Mouse (Mus musculus) limb, embryonic 15.5 days (tissue): ENCODE measurements at regions not wholly inside any gene's neighbourhood (a gene's known extent, or its start where the extent isn't known, plus 50 kb on each side); places are given as distances from the start of the nearest gene placed in this dataset.
"Not testable (repeated sequence)": the region's sequence is repeated elsewhere in the genome, so short reads cannot be mapped to it uniquely, and the experiment has no call there.

Experiments used
- ATAC-seq: fragments of 200-750 bp; cut with Nextera tagmentation; 2 replicates; pipeline ENCODE4 v1.8.0; 2017; ENCODE audit warnings: low read depth, moderate TSS enrichment; ENCODE audit not compliant: insufficient number of reproducible peaks, low FRiP score, low TSS enrichment
- H3K27ac ChIP-seq: fragments of 300-500 bp; sonication (generic); 2 replicates; pipeline ENCODE4 v1.5.1; 2015; ENCODE audit warnings: moderate library complexity, mild to moderate bottlenecking, inconsistent platforms
- H3K27me3 ChIP-seq: fragments of 300-500 bp; sonication (generic); 2 replicates; pipeline ENCODE4 v1.6.1; 2015; ENCODE audit warnings: inconsistent platforms
- H3K36me3 ChIP-seq: fragments of 300-500 bp; sonication (generic); 2 replicates; pipeline ENCODE4 v1.6.1; 2015; ENCODE audit warnings: inconsistent platforms
- H3K4me1 ChIP-seq: fragments of 300-500 bp; sonication (generic); 2 replicates; pipeline ENCODE4 v1.6.1; 2015; ENCODE audit warnings: inconsistent platforms
- H3K4me2 ChIP-seq: fragments of 300-500 bp; sonication (generic); 2 replicates; pipeline ENCODE4 v1.6.1; 2015; ENCODE audit warnings: mild to moderate bottlenecking, inconsistent platforms
- H3K4me3 ChIP-seq: fragments of 300-500 bp; sonication (generic); 2 replicates; pipeline ENCODE4 v1.5.1; 2015; ENCODE audit warnings: mild to moderate bottlenecking, inconsistent platforms
- H3K9ac ChIP-seq: fragments of 300-500 bp; sonication (generic); 2 replicates; pipeline ENCODE4 v1.6.1; 2015; ENCODE audit warnings: inconsistent platforms
- H3K9me3 ChIP-seq: fragments of 300-500 bp; sonication (generic); 2 replicates; pipeline ENCODE4 v1.6.1; 2016; ENCODE audit warnings: inconsistent platforms
- WGBS: fragments of 180-500 bp; shearing (Covaris S2); methylation state at CpG from one replicate; pipeline ENCODE4 v1.1.7; 2015; 5-methylcytosine and 5-hydroxymethylcytosine counted together

DNA sequence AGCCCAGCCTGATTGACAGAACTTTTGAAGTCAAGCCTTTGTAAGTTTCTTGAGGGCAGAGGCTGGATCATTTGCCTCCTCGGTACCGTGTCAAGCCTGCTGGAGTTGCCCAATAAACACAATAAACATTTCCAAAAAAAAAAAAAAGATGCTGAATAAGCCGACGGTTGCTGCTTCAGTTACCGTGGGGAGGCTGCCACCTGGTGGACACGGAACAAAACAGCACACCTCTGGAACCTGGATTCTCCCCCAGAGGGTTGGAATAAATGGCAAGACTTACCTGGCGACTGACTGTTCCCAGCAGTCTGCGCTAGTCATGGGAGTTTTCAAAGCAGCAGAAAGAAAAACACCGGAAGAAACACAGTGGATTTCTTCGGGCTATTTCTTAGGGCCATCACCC lies 136.3 kb upstream of the Adamts18 start:
- no peak overlapping the region for H3K4me2 ChIP-seq
- no peaks in the 10 kb centered on the region for H3K9me3 ChIP-seq
- H3K27ac ChIP-seq = no peak overlapping the region
- peaks cover 58% of the 10 kb centered on the region for H3K27me3 ChIP-seq
- H3K36me3 ChIP-seq = no peaks in the 10 kb centered on the region
- no peak overlapping the region for H3K9ac ChIP-seq
- WGBS = 4% methylated on average over 10 of the region's 10 CpGs
- H3K4me3 ChIP-seq = no peak overlapping the region
- H3K4me1 ChIP-seq = peaks cover 12% of the 10 kb centered on the region; the same call in 1 of the 2 replicates
- no peak for ATAC-seq

DNA sequence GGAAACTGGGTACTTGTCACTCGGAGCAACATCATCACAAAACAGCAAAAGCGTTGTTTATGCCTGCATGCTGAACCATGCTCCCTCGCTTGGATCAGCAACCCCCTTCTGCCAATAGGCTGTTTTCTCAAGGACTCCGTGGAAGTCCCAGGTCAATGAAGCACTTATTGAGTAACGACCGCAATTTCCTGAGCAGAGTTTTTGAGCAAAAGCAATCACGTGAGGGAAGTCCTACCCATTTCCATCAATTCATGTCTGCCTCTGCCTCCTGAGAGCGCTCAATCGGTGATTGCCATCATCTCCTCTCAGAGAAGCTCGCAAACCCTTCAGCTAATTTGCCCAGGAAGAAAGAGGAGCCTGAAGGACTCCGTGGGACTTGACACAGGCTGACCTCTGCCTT lies 136.9 kb upstream of the Adamts18 start:
- Histone ChIP-seq H3K36me3 (no peaks in the 10 kb centered on the region), H3K4me3 (no peak overlapping the region), H3K4me1 (peaks cover 14% of the 10 kb centered on the region), H3K9ac (no peak overlapping the region), H3K4me2 (peak overlapping the region; percentile 1; the same call in 1 of the 2 replicates), H3K9me3 (no peaks in the 10 kb centered on the region), H3K27ac (no peak overlapping the region), H3K27me3 (peaks cover 53% of the 10 kb centered on the region)
- ATAC-seq = no peak
- WGBS = 24% methylated on average over 11 of the region's 11 CpGs

DNA sequence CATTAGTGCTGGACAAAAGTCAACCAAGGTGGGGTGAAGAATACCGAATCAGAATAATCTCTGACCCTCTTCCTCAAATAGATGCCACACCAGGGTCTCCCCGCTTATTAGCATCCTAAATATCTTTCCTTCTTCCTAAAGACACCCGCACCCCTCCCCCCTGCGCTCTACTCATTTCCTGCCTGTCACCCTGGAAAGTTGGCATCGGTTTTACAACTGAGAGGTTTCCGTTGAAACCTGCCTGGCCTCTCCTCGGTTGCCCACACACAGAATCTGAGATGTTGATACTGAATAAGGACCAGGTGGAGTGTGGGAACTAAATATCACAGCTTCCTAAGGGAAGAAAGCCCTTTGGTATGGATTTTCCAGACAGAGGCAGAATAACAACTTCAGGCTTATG lies 137.4 kb upstream of the Adamts18 start:
- Histone ChIP-seq H3K36me3 (no peaks in the 10 kb centered on the region), H3K27me3 (peaks cover 49% of the 10 kb centered on the region), H3K4me1 (peaks cover 18% of the 10 kb centered on the region), H3K27ac (no peak overlapping the region), H3K9me3 (no peaks in the 10 kb centered on the region), H3K4me2 (no peak overlapping the region), H3K4me3 (no peak overlapping the region), H3K9ac (no peak overlapping the region)
- 31% methylated on average over 7 of the region's 7 CpGs for WGBS
- no peak for ATAC-seq

DNA sequence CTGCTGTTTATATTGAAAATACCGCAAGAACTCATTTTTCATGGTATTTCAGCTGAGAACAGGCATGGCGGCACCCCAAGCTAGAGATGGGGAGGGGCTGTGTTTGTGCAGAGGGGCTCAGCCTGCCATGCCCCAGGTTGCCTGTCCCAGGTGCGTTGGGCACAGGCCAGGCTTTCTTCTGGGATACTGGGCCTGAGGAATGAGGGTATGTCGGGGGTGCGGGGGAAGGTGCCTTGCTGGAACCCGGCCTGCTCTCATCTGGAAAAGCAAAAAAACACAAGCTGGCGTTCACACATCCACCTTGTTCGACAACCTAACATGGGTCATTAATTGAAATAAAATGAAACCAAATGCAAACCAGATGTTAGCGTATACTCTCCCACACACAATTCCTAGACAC lies 142.2 kb upstream of the Adamts18 start:
- no peak overlapping the region for H3K27ac ChIP-seq
- peaks cover 22% of the 10 kb centered on the region for H3K27me3 ChIP-seq
- ATAC-seq = no peak
- H3K36me3 ChIP-seq = no peaks in the 10 kb centered on the region
- H3K4me1 ChIP-seq = peaks cover 11% of the 10 kb centered on the region
- 35% methylated on average over 9 of the region's 9 CpGs for WGBS
- H3K9me3 ChIP-seq = no peaks in the 10 kb centered on the region
- no peak overlapping the region for H3K4me3 ChIP-seq
- peak overlapping the region; percentile 17; the same call in 1 of the 2 replicates for H3K4me2 ChIP-seq
- H3K9ac ChIP-seq = no peak overlapping the region

DNA sequence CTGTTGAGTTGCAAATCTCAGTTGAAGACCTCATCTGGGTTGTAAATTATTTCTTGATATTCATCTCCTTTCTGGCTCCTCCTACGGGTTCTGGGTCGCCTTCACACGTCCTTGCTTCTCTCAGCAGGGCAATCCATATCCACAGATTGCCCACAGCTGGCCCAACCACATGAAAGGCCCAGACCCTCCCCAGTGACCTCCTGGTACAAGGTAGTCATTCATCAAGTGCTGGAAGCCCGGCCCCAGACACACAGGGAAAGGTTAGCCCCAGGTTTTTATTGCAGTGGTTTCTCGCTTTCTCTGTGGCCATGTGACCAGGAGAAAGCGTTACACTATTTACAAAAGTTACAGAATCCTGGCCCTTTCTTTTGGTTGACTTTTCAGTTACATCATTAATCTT lies 134.5 kb upstream of the Nudt7 start:
- no peak overlapping the region for H3K4me3 ChIP-seq
- H3K27me3 ChIP-seq = no peaks in the 10 kb centered on the region
- no peak overlapping the region for H3K9ac ChIP-seq
- H3K36me3 ChIP-seq = no peaks in the 10 kb centered on the region
- ATAC-seq = no peak; the same call in 1 of the 2 replicates
- WGBS = 21% methylated on average over 6 of the region's 6 CpGs
- H3K27ac ChIP-seq = no peak overlapping the region
- H3K4me1 ChIP-seq = no peaks in the 10 kb centered on the region
- H3K9me3 ChIP-seq = no peaks in the 10 kb centered on the region
- H3K4me2 ChIP-seq = no peak overlapping the region

DNA sequence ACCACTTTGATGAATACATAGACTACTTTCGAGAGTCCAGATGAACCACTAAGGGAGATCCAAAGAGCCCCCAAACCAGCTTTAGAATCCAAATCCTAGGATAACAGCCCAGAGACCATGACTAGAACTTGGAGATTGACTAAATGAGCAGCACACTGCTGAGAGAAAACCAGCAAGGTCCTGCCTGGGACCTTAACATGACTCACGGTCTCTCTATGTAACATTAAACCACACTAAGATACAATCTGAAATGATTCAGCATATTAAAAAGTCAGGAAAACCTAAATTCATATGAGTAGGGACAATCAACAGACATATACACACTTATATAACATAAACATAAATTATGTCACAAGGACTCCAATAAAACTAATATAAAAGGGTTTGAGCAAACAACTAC lies 131.7 kb upstream of the Nudt7 start:
- H3K9ac ChIP-seq = no peak overlapping the region
- 82% methylated on average over 2 of the region's 2 CpGs for WGBS
- no peaks in the 10 kb centered on the region for H3K4me1 ChIP-seq
- no peak overlapping the region for H3K27ac ChIP-seq
- no peaks in the 10 kb centered on the region for H3K27me3 ChIP-seq
- ATAC-seq = no peak
- H3K36me3 ChIP-seq = no peaks in the 10 kb centered on the region
- no peak overlapping the region for H3K4me2 ChIP-seq
- no peaks in the 10 kb centered on the region for H3K9me3 ChIP-seq
- H3K4me3 ChIP-seq = no peak overlapping the region

DNA sequence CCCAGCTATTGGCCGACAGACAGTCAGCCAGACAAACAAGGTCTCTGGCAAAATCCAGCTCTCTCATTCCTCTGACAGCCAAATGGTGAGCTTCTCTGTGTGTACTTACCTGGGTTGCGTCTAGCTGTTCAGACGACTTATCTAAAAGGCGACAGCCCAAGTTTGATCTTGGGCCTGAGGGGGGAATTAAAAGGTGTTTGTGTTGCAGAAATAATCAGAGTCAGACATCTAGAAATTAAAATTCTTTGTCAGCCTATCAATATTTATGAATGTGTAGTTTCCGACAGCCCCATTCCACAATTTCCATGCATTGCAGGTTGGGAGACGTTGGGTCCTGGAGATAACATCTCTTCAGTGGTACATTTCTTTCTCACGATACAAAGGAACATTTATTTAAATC lies 128.9 kb upstream of the Nudt7 start:
- ATAC-seq = no peak
- H3K36me3 ChIP-seq = no peaks in the 10 kb centered on the region
- H3K27me3 ChIP-seq = no peaks in the 10 kb centered on the region
- no peak overlapping the region for H3K4me3 ChIP-seq
- WGBS = 66% methylated on average over 7 of the region's 7 CpGs
- no peaks in the 10 kb centered on the region for H3K9me3 ChIP-seq
- H3K9ac ChIP-seq = no peak overlapping the region
- H3K27ac ChIP-seq = no peak overlapping the region
- H3K4me1 ChIP-seq = 0 out of 2 replicates have a peak, but pooled peaks cover 3% of the 10 kb centered on the region
- H3K4me2 ChIP-seq = no peak overlapping the region

DNA sequence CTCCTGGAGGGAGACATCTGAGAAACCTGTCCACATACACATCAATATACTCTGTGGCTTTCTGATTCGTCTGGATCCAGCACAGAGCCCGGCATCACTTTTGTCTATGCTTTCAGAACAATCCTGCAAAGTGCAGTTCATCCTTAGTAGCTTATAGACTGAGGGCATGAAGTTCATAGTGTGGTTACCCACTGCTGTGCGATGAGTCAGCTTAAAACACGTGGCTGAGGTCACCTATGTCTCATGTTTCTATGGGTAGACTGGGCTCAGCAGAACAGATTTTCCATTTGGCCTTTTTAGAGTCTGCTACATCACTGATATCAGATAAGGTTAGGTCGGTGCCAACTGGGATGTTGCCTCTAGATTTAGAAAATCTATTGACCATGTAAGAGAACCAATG lies 126.8 kb upstream of the Nudt7 start:
- 79% methylated on average over 5 of the region's 5 CpGs for WGBS
- ATAC-seq = no peak
- Histone ChIP-seq H3K27ac (no peak overlapping the region), H3K36me3 (no peaks in the 10 kb centered on the region), H3K4me3 (no peak overlapping the region), H3K4me2 (no peak overlapping the region), H3K9ac (no peak overlapping the region), H3K9me3 (no peaks in the 10 kb centered on the region), H3K4me1 (0 out of 2 replicates have a peak, but pooled peaks cover 3% of the 10 kb centered on the region), H3K27me3 (no peaks in the 10 kb centered on the region)

DNA sequence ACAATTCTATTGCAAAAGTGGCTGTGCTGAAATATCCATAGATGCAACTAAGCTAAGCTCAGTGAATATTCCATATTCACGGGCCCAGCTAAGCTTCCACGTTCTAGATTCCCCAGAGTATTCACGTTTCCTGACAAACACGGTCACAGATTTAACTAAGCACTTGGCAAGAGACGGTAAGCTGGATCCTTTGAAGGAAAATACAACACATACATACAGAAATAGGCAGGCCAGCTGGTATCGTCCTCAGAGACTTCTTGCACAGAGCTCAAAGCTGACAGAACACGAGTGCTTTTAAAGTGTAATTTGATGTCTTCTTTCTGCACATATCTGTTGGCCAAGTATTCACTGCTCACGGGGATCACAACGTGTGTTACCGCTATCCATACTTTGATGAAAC lies 126.3 kb upstream of the Nudt7 start:
- Histone ChIP-seq H3K9me3 (no peaks in the 10 kb centered on the region), H3K4me2 (no peak overlapping the region), H3K27me3 (no peaks in the 10 kb centered on the region), H3K9ac (no peak overlapping the region), H3K36me3 (no peaks in the 10 kb centered on the region), H3K27ac (no peak overlapping the region), H3K4me1 (0 out of 2 replicates have a peak, but pooled peaks cover 3% of the 10 kb centered on the region), H3K4me3 (no peak overlapping the region)
- no peak for ATAC-seq
- WGBS = 58% methylated on average over 10 of the region's 10 CpGs

DNA sequence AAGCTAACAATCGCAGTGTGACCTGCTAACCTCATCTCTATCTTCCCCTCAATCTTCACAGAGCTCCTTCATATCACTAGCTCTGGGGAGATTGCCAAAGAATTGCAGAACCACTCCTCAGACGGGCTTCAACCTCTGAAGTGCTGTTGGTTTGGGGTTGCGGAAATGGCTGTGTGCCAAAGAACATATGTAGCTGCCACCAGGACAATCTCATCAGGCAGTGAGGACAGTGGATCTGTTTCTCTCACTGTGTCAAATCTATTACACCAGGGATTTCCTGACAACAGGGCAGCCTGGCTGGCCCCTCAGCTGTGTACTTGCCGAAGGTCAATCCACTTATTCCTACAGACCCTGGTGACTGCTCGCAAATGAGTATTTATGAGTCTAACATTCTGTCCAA lies 115.0 kb upstream of the Nudt7 start:
- Histone ChIP-seq H3K9me3 (no peaks in the 10 kb centered on the region), H3K36me3 (no peaks in the 10 kb centered on the region), H3K27ac (no peak overlapping the region), H3K4me1 (no peaks in the 10 kb centered on the region), H3K4me3 (no peak overlapping the region), H3K27me3 (0 out of 2 replicates have a peak, but pooled peaks cover 3% of the 10 kb centered on the region), H3K9ac (no peak overlapping the region), H3K4me2 (no peak overlapping the region)
- 31% methylated on average over 5 of the region's 5 CpGs for WGBS
- ATAC-seq = no peak

DNA sequence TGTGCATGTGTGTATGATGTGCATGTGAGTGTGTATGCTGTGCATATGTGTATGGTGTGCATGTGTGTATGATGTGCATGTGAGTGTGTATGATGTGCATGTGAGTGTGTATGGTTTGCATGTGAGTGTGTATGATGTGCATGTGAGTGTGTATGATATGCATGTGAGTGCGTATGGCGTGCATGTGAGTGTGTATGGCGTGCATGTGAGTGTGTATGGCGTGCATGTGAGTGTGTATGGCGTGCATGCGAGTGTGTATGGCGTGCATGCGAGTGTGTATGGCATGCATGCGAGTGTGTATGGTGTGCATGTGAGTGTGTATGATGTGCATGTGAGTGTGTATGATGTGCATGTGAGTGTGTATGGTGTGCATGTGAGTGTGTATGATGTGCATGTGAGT lies 103.2 kb upstream of the Nudt7 start:
- not testable (repeated sequence) for H3K9me3 ChIP-seq, H3K27me3 ChIP-seq, H3K4me2 ChIP-seq, H3K4me1 ChIP-seq, H3K27ac ChIP-seq, ATAC-seq, H3K4me3 ChIP-seq, H3K9ac ChIP-seq, H3K36me3 ChIP-seq
- WGBS = 96% methylated on average over 9 of the region's 9 CpGs

DNA sequence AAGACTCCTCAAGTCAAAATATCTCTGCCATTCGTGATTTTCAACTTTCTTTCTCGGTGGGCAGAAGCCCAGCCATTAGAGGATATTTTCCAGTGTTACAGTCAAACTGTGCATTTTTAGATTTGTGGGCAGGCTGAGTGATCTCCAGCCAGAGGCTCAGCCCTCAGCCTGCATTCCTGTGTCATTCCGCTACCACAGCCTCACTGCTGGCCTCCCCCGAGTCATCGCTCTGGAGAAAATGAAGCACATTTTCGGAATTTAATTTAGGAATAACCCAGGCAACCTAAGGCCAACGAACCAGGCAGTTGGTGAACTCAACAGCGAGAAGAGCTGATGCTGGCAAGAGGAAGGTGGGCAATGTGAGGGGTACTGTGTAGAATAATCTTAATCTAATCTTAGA lies 80.9 kb upstream of the Nudt7 start:
- Histone ChIP-seq H3K9me3 (no peaks in the 10 kb centered on the region), H3K27ac (no peak overlapping the region), H3K27me3 (no peaks in the 10 kb centered on the region), H3K9ac (no peak overlapping the region), H3K4me2 (no peak overlapping the region), H3K4me1 (no peaks in the 10 kb centered on the region), H3K4me3 (no peak overlapping the region), H3K36me3 (no peaks in the 10 kb centered on the region)
- WGBS = 66% methylated on average over 8 of the region's 8 CpGs
- ATAC-seq = no peak

DNA sequence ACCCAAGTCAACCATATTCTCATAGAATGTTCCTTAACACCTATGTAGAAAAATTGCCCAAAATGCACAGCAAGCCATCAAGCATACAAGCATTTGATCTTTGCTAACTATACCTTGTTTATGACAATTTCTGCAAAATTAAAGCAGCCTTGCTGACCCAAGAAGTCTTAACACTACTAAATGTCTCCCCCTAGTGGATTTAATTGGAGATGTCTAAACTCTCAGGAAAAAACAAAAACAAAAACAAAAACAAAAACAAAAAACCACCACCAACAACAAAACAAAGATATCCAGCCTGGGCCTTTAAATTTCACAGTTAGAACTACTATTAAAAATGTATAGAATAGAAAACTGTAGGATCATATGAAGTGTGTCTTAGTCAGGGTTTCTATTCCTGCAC lies 69.8 kb upstream of the Nudt7 start:
- H3K27ac ChIP-seq = no peak overlapping the region
- ATAC-seq = no peak
- H3K27me3 ChIP-seq = no peaks in the 10 kb centered on the region
- no peak overlapping the region for H3K4me2 ChIP-seq
- H3K36me3 ChIP-seq = no peaks in the 10 kb centered on the region
- H3K4me3 ChIP-seq = no peak overlapping the region
- H3K9ac ChIP-seq = no peak overlapping the region
- no peaks in the 10 kb centered on the region for H3K9me3 ChIP-seq
- no peaks in the 10 kb centered on the region for H3K4me1 ChIP-seq
